Mouse (Mus musculus) kidney, adult 11 months (tissue): ENCODE results near the gene Zfp605.
A peak's percentile ranks its signal among the peaks of the same experiment; 100 is the strongest.
"Not testable (repeated sequence)": the region's sequence is repeated elsewhere in the genome, so short reads cannot be mapped to it uniquely, and the experiment has no call there.

Experiments used
- DNase-seq: peaks from one replicate; pipeline ENCODE4 v3.0.0; 2022

The Zfp605 gene

GRCm38 (mm10) chr5:110109991-110110441, at the start of gene Zfp605:
Zfp605 (plus strand) TSS chr5:110110092.
- DNase-seq = peak; percentile 91

- not testable (repeated sequence) for DNase-seq
Measured at GRCm38 (mm10) chr5:110072413-110072812, 37.5 kb upstream of the Zfp605 start, which contains the start of gene Gm17655. Gm17655 (minus strand) TSS chr5:110072513.

GRCm38 (mm10) chr5:110082961-110083360, 26.9 kb upstream of the Zfp605 start:
- no peak for DNase-seq

GRCm38 (mm10) chr5:110086161-110086866, 23.6 kb upstream of the Zfp605 start:
- no peak for DNase-seq

- DNase-seq = no peak
Measured at GRCm38 (mm10) chr5:110091546-110091945, 18.3 kb upstream of the Zfp605 start.

GRCm38 (mm10) chr5:110094030-110094846, 15.7 kb upstream of the Zfp605 start, which contains the start of gene Gm35315:
Gm35315 (minus strand) TSS chr5:110094420.
- DNase-seq = peak; percentile 92

- DNase-seq = no peak
Measured at GRCm38 (mm10) chr5:110094847-110095213, 15.1 kb upstream of the Zfp605 start.

GRCm38 (mm10) chr5:110098991-110099477, 10.9 kb upstream of the Zfp605 start:
- DNase-seq = no peak

GRCm38 (mm10) chr5:110099656-110100580, 10.0 kb upstream of the Zfp605 start, which contains the start of gene Plcxd1:
Plcxd1 (plus strand) TSS chr5:110099969.
- DNase-seq = peak; percentile 62

- DNase-seq = peak; percentile 49
Measured at GRCm38 (mm10) chr5:110100921-110101631, 8.8 kb upstream of the Zfp605 start.

- DNase-seq = peak; percentile 55
Measured at GRCm38 (mm10) chr5:110101716-110102347, 8.1 kb upstream of the Zfp605 start.

- no peak for DNase-seq
Measured at GRCm38 (mm10) chr5:110102429-110102828, 7.5 kb upstream of the Zfp605 start.

GRCm38 (mm10) chr5:110102853-110103625, 6.9 kb upstream of the Zfp605 start:
- DNase-seq = no peak

GRCm38 (mm10) chr5:110103901-110104615, 5.8 kb upstream of the Zfp605 start:
- no peak for DNase-seq

- no peak for DNase-seq
Measured at GRCm38 (mm10) chr5:110104616-110105380, 5.1 kb upstream of the Zfp605 start.

GRCm38 (mm10) chr5:110106140-110106871, 3.6 kb upstream of the Zfp605 start:
- DNase-seq = no peak

- DNase-seq = peak; percentile 55
Measured at GRCm38 (mm10) chr5:110106901-110107564, 2.9 kb upstream of the Zfp605 start.
